Mouse (Mus musculus) neural tube, embryonic 15.5 days (tissue): ENCODE data around the gene Pgpep1. TPM values are rescaled to one million over a fixed set of nuclear protein-coding genes. Genes with fewer than 3 reads are reported as not detected.

Experiments used
- ATAC-seq: fragments of 200-750 bp; cut with Nextera tagmentation; 2 replicates; pipeline ENCODE4 v1.8.0; 2017; ENCODE audit warnings: mild to moderate bottlenecking, moderate TSS enrichment, moderate library complexity; ENCODE audit not compliant: low FRiP score
- H3K27ac ChIP-seq: fragments of 300-500 bp; sonication (generic); replicated peaks from 2 replicates; pipeline ENCODE4 v1.5.1; 2015; ENCODE audit warnings: mild to moderate bottlenecking, inconsistent platforms
- H3K27me3 ChIP-seq: fragments of 300-500 bp; sonication (generic); replicated peaks from 2 replicates; pipeline ENCODE4 v1.6.1; 2015; ENCODE audit warnings: inconsistent platforms
- H3K36me3 ChIP-seq: fragments of 300-500 bp; sonication (generic); 2 replicates; pipeline ENCODE4 v1.6.1; 2015; ENCODE audit warnings: inconsistent platforms
- H3K4me1 ChIP-seq: fragments of 300-500 bp; sonication (generic); 2 replicates; pipeline ENCODE4 v1.6.1; 2015; ENCODE audit warnings: inconsistent platforms
- H3K4me2 ChIP-seq: fragments of 300-500 bp; sonication (generic); 2 replicates; pipeline ENCODE4 v1.6.1; 2015; ENCODE audit warnings: inconsistent platforms, mild to moderate bottlenecking, moderate library complexity
- H3K4me3 ChIP-seq: fragments of 300-500 bp; sonication (generic); replicated peaks from 2 replicates; pipeline ENCODE4 v1.5.1; 2015; ENCODE audit warnings: mild to moderate bottlenecking, inconsistent platforms
- H3K9ac ChIP-seq: fragments of 300-500 bp; sonication (generic); replicated peaks from 2 replicates; pipeline ENCODE4 v1.6.1; 2015; ENCODE audit warnings: mild to moderate bottlenecking, inconsistent platforms
- H3K9me3 ChIP-seq: fragments of 300-500 bp; sonication (generic); replicated peaks from 2 replicates; pipeline ENCODE4 v1.6.1; 2016; ENCODE audit warnings: inconsistent platforms
- WGBS: fragments of 180-500 bp; shearing (Covaris S2); methylation state at CpG from one replicate; pipeline ENCODE4 v1.1.7; 2015; ENCODE audit warnings: mixed read lengths; 5-methylcytosine and 5-hydroxymethylcytosine counted together
- polyA plus RNA-seq: library from polyadenylated mRNA; unstranded; fragments of >200 nt; fragmentation: Nextera tagmentation; extraction: Ambion mirVana; gene quantifications from 2 replicates; pipeline ENCODE4 v1.2.1, GENCODE M21; 2015

Gene Pgpep1
- 78.6 TPM in 2 replicates for polyA plus RNA-seq

GRCm38 (mm10) chr8:70660273-70660725 lies at the start of gene Pgpep1:
TSS of gene Pgpep1 (minus strand) at chr8:70660388.
- Histone ChIP-seq H3K9me3 (no peaks in the 10 kb centered on the region), H3K4me3 (peak within 1 kb of the TSS; percentile 75), H3K27ac (peak within 1 kb of the TSS; percentile 76), H3K4me2 (peak within 1 kb of the TSS; percentile 91), H3K36me3 (peaks cover 2% of the 10 kb centered on the region; the same call in 1 of the 2 replicates), H3K4me1 (peaks cover 41% of the 10 kb centered on the region), H3K27me3 (no peaks in the 10 kb centered on the region), H3K9ac (peak within 1 kb of the TSS; percentile 84)
- ATAC-seq, result peak; percentile 65
- WGBS, result 4% methylated on average over 14 of the region's 14 CpGs

- Histone ChIP-seq H3K4me2 (no peak overlapping the region), H3K36me3 (no peaks in the 10 kb centered on the region), H3K4me1 (no peaks in the 10 kb centered on the region), H3K9me3 (no peaks in the 10 kb centered on the region), H3K27ac (no peak overlapping the region), H3K9ac (no peak overlapping the region), H3K27me3 (no peaks in the 10 kb centered on the region), H3K4me3 (no peak overlapping the region)
- ATAC-seq, result no peak
- 95% methylated on average over 9 of the region's 9 CpGs for WGBS
These were observed 49.6 kb upstream of the Pgpep1 start for GRCm38 (mm10) chr8:70709794-70710193.

GRCm38 (mm10) chr8:70708281-70708680 lies 48.1 kb upstream of the Pgpep1 start:
- Histone ChIP-seq H3K27ac (no peak overlapping the region), H3K9me3 (no peaks in the 10 kb centered on the region), H3K36me3 (no peaks in the 10 kb centered on the region; the same call in 1 of the 2 replicates), H3K4me3 (no peak overlapping the region), H3K4me2 (no peak overlapping the region), H3K4me1 (peaks cover 8% of the 10 kb centered on the region), H3K9ac (no peak overlapping the region), H3K27me3 (no peaks in the 10 kb centered on the region)
- no peak for ATAC-seq
- 93% methylated on average over 14 of the region's 14 CpGs for WGBS

- ATAC-seq, result no peak
- H3K4me3 ChIP-seq, result no peak within 1 kb of the TSS; the same call in 1 of the 2 replicates
- no peaks in the 10 kb centered on the region for H3K9me3 ChIP-seq
- no peaks in the 10 kb centered on the region; the same call in 1 of the 2 replicates for H3K36me3 ChIP-seq
- no peak within 1 kb of the TSS for H3K9ac ChIP-seq
- H3K27ac ChIP-seq, result 0 out of 2 replicates have a peak within 1 kb of the TSS, but pooled peaks have one; percentile 33
- no peaks in the 10 kb centered on the region for H3K27me3 ChIP-seq
- H3K4me1 ChIP-seq, result peaks cover 34% of the 10 kb centered on the region
- WGBS, result 90% methylated on average over 3 of the region's 3 CpGs
- peak within 1 kb of the TSS; percentile 70 for H3K4me2 ChIP-seq
These were observed 43.1 kb upstream of the Pgpep1 start, which contains the start of gene Iqcn for GRCm38 (mm10) chr8:70703287-70703686. TSS of gene Iqcn (plus strand) at chr8:70703457.

GRCm38 (mm10) chr8:70702842-70703182 lies 42.6 kb upstream of the Pgpep1 start:
- Histone ChIP-seq H3K4me3 (no peak overlapping the region), H3K4me2 (peak overlapping the region; percentile 70), H3K9ac (no peak overlapping the region), H3K4me1 (peaks cover 39% of the 10 kb centered on the region), H3K9me3 (no peaks in the 10 kb centered on the region), H3K27me3 (no peaks in the 10 kb centered on the region), H3K36me3 (no peaks in the 10 kb centered on the region; the same call in 1 of the 2 replicates), H3K27ac (0 out of 2 replicates have a peak overlapping the region, but pooled peaks have one; percentile 33)
- WGBS, result 86% methylated on average over 3 of the region's 3 CpGs
- no peak for ATAC-seq

- H3K4me1 ChIP-seq, result peaks cover 45% of the 10 kb centered on the region
- H3K9ac ChIP-seq, result no peak overlapping the region
- H3K27me3 ChIP-seq, result no peaks in the 10 kb centered on the region
- no peak overlapping the region; the same call in 1 of the 2 replicates for H3K4me3 ChIP-seq
- WGBS, result 77% methylated on average over 2 of the region's 2 CpGs
- H3K27ac ChIP-seq, result no peak overlapping the region
- ATAC-seq, result no peak
- no peaks in the 10 kb centered on the region; the same call in 1 of the 2 replicates for H3K36me3 ChIP-seq
- H3K4me2 ChIP-seq, result peak overlapping the region; percentile 70
- H3K9me3 ChIP-seq, result no peaks in the 10 kb centered on the region
These were observed 42.0 kb upstream of the Pgpep1 start for GRCm38 (mm10) chr8:70701982-70702841.

- Histone ChIP-seq H3K4me1 (peaks cover 54% of the 10 kb centered on the region), H3K4me3 (peak overlapping the region; percentile 68), H3K36me3 (no peaks in the 10 kb centered on the region; the same call in 1 of the 2 replicates), H3K9ac (peak overlapping the region; percentile 93), H3K27ac (peak overlapping the region; percentile 99), H3K27me3 (no peaks in the 10 kb centered on the region), H3K9me3 (no peaks in the 10 kb centered on the region), H3K4me2 (peak overlapping the region; percentile 70)
- 52% methylated on average over 10 of the region's 10 CpGs for WGBS
- ATAC-seq, result no peak
These were observed 41.1 kb upstream of the Pgpep1 start for GRCm38 (mm10) chr8:70701048-70701981.

- Histone ChIP-seq H3K9me3 (no peaks in the 10 kb centered on the region), H3K4me1 (peaks cover 62% of the 10 kb centered on the region), H3K27me3 (no peaks in the 10 kb centered on the region), H3K4me3 (peak overlapping the region; percentile 68), H3K36me3 (no peaks in the 10 kb centered on the region; the same call in 1 of the 2 replicates), H3K9ac (peak overlapping the region; percentile 93), H3K27ac (peak overlapping the region; percentile 99), H3K4me2 (peak overlapping the region; percentile 70)
- WGBS, result under 1% methylated on average over 20 of the region's 20 CpGs
- ATAC-seq, result peak; percentile 29
These were observed 40.4 kb upstream of the Pgpep1 start for GRCm38 (mm10) chr8:70700555-70700922.

GRCm38 (mm10) chr8:70699834-70700554 lies 39.8 kb upstream of the Pgpep1 start:
- ATAC-seq, result peak; percentile 11; the same call in 1 of the 2 replicates
- Histone ChIP-seq H3K9ac (peak overlapping the region; percentile 93), H3K4me2 (peak overlapping the region; percentile 70), H3K9me3 (no peaks in the 10 kb centered on the region), H3K27me3 (no peaks in the 10 kb centered on the region), H3K4me1 (peaks cover 67% of the 10 kb centered on the region), H3K36me3 (no peaks in the 10 kb centered on the region; the same call in 1 of the 2 replicates), H3K4me3 (peak overlapping the region; percentile 68), H3K27ac (peak overlapping the region; percentile 99)
- under 1% methylated on average over 57 of the region's 59 CpGs for WGBS

GRCm38 (mm10) chr8:70699116-70699833 lies 39.1 kb upstream of the Pgpep1 start:
- peak; percentile 25 for ATAC-seq
- H3K27ac ChIP-seq, result peak overlapping the region; percentile 99
- under 1% methylated on average over 82 of the region's 89 CpGs for WGBS
- H3K9me3 ChIP-seq, result no peaks in the 10 kb centered on the region
- peaks cover 68% of the 10 kb centered on the region for H3K4me1 ChIP-seq
- no peaks in the 10 kb centered on the region for H3K27me3 ChIP-seq
- peak overlapping the region; percentile 93 for H3K9ac ChIP-seq
- H3K4me3 ChIP-seq, result peak overlapping the region; percentile 68
- no peaks in the 10 kb centered on the region; the same call in 1 of the 2 replicates for H3K36me3 ChIP-seq
- peak overlapping the region; percentile 70 for H3K4me2 ChIP-seq
